Mouse (Mus musculus) cerebellum, postnatal 36 days (tissue): Measurements from ENCODE around the gene Ttn.

Experiments
- DNase-seq, 2 experiments: peaks; one replicate each; pipeline ENCODE4 v3.0.0; 2021 to 2022; ENCODE audit warnings: mixed read lengths in 2 of 2

The Ttn gene

DNA sequence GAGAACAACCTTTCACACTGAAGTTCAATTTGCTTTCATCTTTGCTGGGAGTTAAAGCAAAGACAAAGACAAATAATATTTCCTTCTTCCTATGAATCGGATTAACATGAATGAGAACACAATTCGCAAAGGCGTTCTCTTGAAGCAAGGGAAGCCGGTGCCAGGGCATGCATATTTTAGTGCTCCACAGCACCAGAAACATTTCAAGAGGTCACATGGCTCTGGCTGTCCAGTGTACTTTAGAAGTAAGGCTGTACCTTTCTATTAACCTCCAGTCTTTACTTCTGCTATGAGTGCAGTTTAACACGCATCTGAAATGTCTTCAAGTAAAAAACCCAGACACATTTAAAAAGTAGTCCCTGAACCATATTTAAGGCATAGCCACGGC is 20.3 kb downstream of the Ttn start:
- DNase-seq, result no peak

DNA sequence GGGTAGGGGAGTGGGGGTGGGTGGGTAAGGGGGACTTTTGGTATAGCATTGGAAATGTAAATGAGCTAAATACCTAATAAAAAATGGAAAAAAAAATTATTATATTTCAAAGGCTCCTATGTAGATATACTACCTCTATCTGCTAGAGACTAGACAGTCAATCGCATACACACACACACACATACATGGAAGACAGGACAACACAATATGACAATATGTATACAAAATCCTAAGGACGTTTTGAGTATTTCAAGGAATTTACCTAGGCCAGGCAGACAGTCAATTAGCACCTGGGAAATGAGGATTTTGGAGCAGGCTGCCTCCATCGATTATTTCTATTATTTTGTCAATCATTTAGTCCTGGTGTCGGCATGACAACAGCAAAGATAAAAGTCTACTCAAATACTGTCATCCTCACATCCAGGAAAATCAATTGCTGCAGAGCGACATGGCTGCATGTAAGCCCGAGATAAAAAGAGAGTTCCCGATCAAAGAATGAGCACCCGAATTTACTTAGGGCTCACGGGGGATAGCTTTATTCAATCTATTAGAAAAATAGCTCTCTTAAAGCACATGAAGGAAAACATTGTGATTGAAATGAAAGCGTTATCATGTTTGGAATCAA is 20.8 kb downstream of the Ttn start:
- no peak for DNase-seq

DNA sequence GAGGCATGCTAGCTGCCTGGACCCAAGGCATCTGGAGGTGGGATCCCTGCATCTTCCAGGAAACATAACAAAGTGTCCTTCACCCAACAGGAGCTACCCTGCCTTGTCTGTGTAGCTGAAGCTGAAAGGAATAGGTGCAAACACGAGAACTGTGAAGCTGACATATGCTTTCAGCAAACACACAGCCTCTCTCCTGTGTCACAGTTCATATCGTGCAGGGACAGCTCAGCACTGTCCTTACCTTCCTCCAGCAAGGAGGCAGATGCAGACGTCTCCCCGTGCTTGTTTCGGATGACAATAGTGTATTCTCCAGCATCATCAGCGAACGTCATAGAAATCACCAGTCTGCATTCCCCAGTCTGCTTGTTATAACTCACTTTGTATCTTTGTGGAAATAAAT is 32.6 kb downstream of the Ttn start:
- DNase-seq, result no peak

DNA sequence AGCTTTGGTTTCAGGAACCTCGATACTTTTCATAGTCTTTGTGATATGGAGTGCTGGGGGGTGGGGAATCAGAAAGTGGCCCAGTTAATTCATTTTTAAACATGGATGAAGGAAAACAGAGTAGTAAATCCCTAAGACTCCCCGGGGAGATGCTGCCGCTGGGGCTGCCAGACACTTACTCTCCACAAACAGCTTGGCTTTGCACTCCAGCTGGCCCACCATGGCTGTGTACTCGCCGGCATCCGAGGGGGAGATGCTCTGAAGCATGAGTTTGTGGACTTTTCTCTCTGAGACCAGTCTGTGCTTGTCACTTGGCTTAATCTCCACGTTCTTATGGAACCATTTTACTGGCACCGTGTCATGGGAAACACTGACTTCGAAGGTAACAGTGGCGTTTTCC is 43.8 kb downstream of the Ttn start:
- DNase-seq, result no peak

DNA sequence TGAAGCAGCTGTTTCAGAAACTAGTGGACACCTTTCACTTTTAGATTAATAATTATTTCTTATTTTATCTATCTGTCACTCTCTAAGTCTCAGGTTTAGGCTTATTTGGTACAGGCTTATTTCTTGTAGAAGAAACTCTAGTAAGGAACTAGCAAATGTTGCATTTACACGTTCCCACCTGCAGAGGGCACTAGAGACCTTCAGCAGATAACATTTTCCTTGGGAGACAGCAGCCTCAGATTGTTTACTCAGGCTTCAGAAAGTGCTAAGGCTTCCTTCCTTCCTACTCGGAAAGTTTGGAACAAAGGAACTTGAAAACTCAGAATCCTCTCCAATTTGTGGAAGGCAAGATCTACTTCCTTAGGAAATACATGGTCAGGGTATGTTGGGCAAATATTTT is 52.6 kb downstream of the Ttn start:
- DNase-seq, result peak; percentile 71 to 79

DNA sequence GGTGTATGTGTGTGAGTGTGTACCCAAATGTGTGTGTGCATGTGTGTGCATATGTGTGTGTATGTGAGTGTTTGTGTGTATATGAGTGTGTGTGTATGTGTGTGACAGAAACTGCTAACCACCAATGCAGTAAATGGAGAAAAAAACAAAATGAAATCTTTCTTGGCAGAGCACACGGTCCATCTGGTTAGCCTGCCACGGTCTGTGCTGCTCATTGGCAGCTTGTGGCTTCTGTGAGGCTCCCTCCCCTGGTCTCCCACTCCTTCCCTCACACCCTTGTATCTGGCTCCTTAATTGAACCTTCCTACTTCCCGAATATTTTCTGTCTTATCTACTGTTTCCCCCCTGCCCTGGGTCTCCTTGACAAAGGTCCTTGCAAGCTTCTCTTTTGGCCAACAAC is 53.5 kb downstream of the Ttn start:
- DNase-seq, result peak; percentile 62 to 67

DNA sequence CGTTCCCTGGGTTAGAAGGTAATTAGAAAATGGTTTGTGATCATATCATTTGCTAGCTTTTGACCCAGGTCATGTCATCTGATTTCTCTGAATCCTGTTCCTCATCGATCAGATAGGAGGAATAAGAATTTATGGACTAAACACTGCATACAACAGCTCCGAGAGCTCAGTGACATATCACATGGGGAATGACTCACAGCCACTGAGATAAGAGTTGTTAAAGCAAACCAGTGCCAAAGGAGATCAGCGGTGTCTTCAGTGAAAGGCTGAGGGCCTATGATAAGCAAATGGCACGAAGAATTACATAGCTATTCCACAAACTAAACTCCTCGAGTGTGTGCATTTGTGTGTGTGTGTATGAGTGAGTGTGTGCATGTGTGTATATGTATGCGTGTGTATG is 54.0 kb downstream of the Ttn start:
- peak in 1 of 2 experiments; percentile 8 for DNase-seq

DNA sequence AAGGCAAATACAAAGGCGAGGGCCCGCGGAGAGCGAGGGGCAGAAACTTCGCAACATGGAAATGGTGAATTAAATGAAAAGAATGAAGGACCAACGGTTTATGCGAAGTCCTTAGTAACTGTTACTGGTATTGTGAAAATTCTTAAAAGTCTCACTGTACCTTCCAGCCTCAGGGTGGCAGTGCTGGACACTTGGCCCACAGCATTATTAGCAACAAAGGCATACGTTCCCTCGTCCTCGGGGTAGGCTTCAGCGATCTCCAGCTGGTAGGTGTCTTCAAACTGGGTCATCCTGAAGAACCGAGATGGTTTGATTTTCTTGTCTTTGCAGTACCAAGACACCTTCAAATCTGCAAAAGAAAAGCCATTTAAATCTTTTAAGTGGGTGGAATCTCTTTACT is 55.4 kb downstream of the Ttn start:
- peak; percentile 38 to 42 for DNase-seq

DNA sequence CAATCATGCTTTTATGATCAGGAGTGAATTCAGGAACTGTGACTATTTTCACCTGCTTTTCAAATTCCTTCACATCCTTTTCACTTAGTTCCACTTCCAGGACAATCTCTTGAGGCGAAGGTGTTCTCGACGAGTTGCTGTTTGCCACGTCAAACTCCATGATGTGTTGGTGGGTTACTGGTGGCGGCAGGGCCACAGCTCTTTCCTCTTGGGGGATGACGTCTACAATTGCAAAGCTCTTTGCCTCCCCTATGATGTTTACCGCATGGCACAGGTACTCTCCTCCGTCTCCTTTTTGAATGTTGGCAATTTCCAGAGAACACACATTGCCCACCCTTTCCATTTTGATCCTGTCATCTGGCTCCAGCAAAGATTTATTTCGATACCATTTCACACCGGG is 67.4 kb downstream of the Ttn start:
- no peak for DNase-seq

DNA sequence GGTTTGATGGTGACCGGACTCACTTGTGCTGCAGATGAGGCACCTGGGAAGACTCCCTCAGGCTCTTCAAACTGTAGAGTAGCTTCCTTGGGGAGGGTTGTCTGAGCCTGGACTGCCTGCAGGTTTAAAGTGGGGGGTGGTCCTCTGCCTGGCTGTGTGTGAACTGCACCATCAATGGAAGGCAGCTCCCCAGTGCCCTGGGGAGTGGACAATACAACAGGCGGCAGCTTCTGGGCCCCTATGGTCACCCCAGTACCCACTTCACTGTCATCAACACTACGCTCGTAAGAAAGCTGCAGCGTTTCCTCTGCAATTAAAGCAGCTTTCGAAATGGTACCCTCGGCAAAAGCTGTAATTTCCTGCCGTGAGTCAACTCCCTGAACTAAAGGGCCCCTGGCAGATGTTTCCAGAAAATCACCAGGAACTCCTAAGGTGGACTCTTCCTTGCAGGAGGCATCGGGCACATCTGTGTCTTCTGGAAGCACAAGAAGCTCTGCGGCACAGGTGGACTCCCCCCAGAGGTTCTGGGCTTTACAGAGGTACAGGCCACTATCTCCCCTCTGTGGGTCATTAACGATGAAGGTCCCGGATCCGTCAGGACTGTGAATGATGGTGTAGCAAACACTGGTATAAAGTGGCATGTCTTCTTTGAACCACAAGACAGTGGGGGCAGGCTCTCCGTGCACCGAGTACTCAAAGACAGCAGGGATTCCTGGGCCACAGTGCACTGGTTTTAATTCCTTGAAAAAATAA is 73.5 kb downstream of the Ttn start:
- no peak for DNase-seq

DNA sequence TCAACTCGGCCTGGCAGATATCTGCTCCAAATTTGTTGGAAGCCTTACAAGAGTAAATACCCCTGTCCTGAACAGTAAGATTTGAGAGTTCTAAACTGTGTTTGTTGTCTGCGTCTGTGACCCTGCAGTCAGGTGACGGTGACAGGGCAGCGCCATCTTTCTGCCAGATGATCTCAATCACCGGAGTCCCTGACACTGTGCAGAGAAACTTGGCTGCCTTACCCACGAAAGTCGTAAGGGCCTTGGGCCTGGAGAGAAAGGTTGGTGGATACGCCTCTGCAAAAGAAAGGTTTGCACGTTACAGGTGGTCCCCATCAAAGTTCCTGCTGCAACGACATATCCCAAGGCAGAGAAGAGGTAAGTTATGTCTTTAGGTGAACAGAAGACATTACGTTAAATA is 79.0 kb downstream of the Ttn start:
- DNase-seq, result no peak

DNA sequence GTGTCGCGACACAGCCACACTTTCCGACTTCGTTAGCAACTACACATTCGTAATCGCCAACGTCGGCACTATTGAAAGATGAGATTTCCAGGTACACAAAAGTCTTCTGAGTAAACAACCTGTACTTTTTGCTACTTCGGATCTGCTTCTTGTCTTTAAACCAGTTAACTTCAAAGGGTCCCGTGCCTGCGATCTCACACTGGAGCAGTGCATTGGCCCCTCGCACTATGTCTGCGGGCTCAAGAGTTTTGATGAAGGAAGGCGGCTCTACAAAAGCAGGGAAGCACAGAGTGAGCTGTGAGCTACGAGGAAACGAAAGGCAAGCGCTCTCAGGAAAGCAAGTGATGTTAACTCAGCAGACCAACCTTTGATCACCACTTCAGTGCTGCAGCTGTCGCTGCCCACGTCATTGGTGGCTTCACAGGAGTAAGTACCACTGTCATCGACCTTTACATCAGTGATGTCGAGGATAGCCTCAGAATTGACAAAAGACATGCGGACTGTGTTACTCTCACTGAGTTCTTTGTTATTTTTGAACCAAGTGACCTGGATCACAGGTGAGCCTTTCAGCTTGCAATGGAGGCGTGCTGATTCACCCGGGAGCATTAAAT is 80.8 kb downstream of the Ttn start:
- no peak for DNase-seq

DNA sequence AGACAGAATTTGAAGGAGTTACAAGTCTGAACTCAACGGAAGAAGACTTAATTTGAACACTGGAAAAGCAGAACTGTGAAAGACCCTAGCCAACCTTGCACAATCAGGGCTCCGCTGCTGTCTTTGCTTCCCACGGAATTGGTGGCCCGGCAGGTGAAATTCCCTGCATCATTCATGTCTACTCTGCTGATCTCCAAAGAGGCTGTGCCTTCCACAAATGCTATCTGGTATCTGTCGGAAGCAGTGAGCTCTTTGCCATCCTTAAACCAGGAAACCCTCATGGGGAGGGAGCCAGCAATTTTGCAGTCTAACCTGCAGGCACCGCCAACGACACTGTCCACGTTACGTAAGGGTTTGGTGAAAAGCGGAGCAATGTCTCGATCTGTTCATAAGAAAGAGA is 82.5 kb downstream of the Ttn start:
- no peak for DNase-seq

DNA sequence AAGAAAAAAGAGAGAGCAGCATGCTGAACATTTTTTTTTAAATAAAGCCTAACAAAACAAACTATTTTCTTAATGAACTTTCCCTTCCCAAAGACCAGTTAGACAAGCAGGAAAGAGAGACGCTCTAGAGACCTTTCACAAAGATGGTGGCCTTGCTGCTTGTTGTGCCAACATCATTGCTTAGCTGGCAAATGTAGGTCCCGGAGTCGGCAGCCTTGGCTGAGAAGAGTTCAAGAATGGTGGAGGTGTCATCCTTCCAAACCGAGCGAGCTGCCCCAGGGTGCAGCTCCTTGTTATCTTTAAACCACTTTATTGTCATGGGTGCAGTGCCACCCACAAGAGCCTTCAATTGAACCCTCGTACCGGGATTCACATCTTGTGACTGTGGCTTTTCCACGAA is 85.4 kb downstream of the Ttn start:
- DNase-seq, result no peak

DNA sequence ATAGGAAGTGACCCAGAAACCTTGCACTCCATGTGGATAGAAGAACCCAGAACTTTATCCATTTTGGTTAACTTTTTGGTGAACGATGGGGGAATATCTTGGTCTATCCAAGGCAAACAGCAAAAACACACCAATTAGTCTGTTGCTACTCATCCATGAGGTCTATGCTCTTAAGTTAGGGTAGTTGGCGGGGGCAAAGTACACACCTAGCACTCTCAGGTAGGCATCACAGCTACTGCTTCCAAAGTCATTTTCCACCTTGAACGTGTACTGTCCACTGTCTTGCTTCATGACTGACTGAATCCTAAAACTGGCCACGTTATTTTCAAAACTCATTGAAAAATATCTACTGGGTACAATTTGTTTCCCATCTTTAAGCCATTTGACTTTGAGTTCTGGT is 87.0 kb downstream of the Ttn start:
- DNase-seq, result no peak

DNA sequence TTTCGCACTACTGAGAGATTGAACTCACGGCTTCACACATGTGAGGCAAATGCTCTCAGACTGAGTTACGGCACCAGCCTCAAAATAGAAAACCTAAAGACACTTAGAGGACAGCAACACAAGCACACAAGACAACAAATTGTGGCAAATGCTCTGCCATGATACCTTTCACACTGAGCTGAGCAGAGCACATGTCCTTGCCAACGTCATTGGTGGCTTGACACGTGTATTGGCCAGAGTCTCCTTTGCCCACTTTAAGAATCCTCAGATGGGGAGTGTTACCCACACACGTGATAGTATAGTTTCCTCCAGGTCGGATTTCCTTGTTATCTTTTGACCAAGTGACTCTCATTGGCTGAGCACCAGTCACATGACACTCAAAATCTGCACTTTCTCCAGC is 93.6 kb downstream of the Ttn start:
- DNase-seq, result no peak

DNA sequence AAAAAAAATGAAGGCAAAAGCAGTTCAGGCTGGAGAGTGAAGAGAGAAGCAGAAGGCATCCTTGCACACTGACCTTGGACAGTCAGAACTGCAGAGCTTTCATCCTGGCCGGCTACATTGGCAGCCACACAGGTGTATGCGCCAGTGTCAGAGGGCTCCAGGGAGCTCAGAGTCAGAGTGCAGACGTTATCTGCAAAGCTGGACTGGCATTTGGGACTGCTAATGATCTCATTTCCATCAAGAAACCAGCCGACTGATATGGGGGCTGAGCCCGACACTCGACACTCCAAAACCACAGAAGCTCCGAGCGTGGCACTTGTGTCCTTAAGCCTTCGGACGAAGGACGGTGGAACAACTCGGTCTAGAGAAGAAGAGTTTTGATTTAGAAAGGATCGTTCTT is 96.5 kb downstream of the Ttn start:
- no peak for DNase-seq

DNA sequence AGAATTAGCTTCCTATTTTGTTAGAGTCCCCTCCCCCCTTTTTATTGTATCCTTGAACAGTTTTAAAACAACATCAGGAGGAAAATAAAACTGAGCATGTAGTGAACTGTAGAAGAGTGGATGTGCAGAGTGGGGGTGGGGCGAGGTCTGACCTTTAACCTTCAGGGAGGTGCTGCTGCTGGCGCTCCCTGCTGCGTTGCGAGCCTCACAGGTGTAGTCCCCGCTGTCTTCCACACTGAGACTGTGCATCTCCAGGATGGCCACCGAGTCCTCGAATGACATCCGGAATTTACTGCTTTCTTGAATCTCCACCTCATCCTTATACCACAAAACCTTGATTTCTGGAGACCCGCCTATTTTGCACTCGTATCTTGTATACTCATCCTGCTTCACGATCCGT is 100.9 kb downstream of the Ttn start:
- no peak for DNase-seq

DNA sequence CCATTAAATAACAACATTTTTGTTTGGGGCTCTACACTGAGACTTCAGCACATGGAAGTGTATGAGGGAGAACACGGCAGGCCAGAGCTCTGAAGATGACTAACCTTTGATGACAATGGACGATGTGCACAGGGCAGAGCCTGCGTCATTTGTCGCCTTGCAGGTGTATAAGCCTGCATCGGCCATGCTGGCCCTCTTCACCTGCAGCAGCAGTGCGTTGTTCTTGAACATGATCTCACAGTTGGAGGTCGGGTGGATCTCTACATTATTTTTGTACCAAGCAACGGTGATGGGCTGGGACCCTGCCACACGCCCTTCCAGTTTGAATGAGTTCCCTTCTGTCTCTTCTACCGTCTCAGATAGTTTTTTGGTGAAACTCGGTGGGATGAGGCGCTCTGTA is 106.8 kb downstream of the Ttn start:
- no peak for DNase-seq

DNA sequence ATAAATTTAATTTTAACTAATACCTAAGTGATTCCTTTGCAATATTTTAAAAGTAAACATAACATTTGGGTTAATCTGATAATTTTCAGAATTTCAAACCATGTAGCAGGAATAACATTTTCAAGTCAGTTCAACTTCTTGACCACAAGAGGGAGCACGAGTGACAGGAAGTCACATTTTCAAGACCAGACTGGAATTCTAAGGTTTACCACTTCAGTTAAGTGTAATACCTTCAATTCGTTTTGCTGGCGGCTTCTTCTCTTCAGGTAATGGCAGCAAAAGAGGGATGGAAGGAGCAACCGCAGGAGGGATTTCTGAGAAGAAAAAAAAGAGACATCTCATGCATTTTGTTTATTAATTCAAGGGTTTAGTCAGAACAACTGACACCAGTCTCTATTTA is 115.4 kb downstream of the Ttn start:
- peak in 1 of 2 experiments; percentile 5 for DNase-seq

DNA sequence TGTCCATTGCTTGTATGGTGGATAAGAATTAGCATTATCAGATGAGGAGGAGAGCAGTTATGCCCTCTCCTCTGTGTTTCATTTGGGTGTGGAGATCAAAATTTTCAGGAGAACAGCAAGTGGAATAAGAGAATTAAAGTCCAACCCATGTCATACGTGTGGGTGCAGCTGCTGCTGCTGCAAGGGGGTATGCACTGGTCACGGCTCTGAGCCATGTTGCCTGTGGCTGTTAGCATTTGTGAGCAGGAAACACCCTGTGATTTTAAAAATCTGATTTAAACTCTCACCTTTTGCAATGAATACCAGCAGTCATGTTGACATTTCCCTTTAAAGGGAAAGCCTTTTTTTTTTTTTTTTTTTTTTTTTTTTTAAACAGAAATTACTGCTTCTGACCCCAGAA is 116.8 kb downstream of the Ttn start:
- DNase-seq, result no peak

DNA sequence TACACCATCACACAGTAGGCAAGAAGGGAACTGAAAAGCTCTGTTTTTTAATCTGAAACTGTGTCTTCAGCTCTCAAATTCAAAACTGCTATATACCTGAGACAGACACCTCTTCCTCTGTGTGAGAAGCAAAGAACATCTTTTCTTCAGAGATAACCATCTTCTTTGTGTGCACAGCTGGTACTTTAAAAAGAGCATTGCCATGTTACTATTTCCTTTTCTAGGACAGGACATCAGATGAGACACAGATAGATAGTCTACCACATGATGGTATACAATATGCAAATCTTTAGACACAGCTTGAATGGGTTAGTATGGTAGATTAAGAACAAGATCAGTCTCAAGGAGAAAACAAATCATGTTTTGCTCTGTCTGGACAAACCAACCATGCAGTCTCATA is 121.0 kb downstream of the Ttn start:
- DNase-seq, result no peak

DNA sequence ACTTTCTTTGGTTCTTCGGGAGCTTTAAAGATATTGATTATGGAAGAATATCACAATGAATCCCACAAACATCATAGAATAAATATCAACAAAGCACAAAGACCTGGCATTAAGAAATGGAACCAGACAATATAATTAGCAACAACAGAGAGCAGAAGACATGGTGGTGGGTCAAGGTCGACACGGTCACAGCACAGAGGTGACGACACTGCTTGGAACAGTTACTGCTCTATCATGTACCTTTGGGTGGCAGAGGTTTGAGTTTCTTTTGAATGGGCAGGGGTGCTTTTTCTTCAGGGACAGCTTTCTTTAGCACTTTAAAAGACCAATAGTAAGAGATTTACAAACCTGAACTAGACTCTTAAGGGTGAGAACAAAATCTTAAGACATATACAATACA is 132.3 kb downstream of the Ttn start:
- no peak for DNase-seq

DNA sequence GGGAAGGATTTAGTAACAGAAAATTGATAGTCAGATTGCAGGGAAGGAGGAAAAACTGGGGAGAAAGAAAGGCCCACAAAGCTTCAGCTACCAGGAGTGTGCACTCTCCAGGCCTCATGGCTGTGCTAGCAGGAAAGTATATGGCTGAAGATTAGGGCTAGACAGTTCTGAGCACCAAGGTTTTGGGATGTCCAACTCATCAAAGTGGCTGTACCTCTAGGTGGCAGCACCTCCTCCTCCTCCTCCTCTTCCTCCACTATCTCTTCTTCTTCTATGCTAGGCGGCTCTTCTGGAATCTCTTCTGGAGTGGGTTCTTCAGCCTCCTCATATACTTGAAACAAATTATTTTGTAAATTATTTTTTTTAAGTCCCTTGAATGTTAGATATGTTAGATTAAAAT is 139.2 kb downstream of the Ttn start:
- no peak for DNase-seq

DNA sequence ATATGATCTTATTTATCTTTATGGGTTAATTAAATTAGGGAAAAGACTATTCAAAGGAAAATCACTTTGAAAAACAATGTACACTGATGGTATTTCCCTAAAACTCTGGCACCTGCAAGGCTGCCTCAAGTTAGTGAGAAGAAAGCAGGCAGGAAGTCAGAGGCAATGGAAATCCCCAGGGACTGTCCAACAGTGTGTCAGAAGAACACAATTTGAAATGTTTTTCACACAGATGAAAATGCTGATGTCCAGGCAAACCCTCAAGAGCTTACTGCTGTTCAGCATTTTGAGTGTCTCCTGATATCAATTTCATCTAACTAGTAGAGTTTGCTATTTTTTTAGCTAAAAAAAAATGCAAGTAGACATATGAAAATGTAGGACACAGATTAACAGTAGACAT is 161.9 kb downstream of the Ttn start:
- no peak for DNase-seq
